Mouse (Mus musculus) E14TG2a.4 (cell line): ENCODE results near the gene Glt28d2.

Experiments
- H3K27me3 ChIP-seq: 2 replicates; pipeline ENCODE4 v1.6.1; 2014; ENCODE audit warnings: low read length, control low read depth; ENCODE audit not compliant: insufficient read depth
- H3K36me3 ChIP-seq: 2 replicates; pipeline ENCODE4 v1.6.1; 2014; ENCODE audit warnings: low read length, control low read depth; ENCODE audit not compliant: insufficient read depth
- H3K4me1 ChIP-seq: replicated peaks from 2 replicates; pipeline ENCODE4 v1.6.1; 2014; ENCODE audit warnings: low read depth, low read length, control low read depth
- H3K4me3 ChIP-seq: replicated peaks from 2 replicates; pipeline ENCODE4 v1.5.1; 2014; ENCODE audit warnings: mild to moderate bottlenecking, low read length
- H3K9me3 ChIP-seq: 2 replicates; pipeline ENCODE4 v1.6.1; 2014; ENCODE audit warnings: low read length, control low read depth
- CTCF ChIP-seq: conservative IDR thresholded peaks from 2 replicates; pipeline ENCODE4 v1.5.1; 2014; ENCODE audit warnings: low read length
- NANOG ChIP-seq: IDR thresholded peaks from 2 replicates; pipeline ENCODE4 v1.6.1; 2014; ENCODE audit warnings: borderline replicate concordance, low read length, mixed read lengths
- POU5F1 ChIP-seq: IDR thresholded peaks from 2 replicates; pipeline ENCODE4 v1.6.1; 2014; ENCODE audit warnings: low read length, borderline replicate concordance

Gene Glt28d2

GRCm38 (mm10) chr3:85887239-85887827, at the start of gene Glt28d2, which contains the start of gene Gm37240:
Gene Glt28d2, minus strand, starts transcription at chr3:85887516.
Gene Gm37240, minus strand, starts transcription at chr3:85887518.
- no peak for TF ChIP-seq POU5F1
- no peak for TF ChIP-seq CTCF
- no peak for TF ChIP-seq NANOG
- no peaks in the 10 kb centered on the region for H3K9me3 ChIP-seq
- peaks cover 21% of the 10 kb centered on the region for H3K4me1 ChIP-seq
- H3K36me3 ChIP-seq: no peaks in the 10 kb centered on the region
- H3K27me3 ChIP-seq: peaks cover 42% of the 10 kb centered on the region
- peak within 1 kb of the TSS; percentile 84 for H3K4me3 ChIP-seq

- no peak overlapping the region for H3K4me3 ChIP-seq
- no peak for TF ChIP-seq CTCF
- no peak for TF ChIP-seq POU5F1
- TF ChIP-seq NANOG: no peak
- H3K4me1 ChIP-seq: no peaks in the 10 kb centered on the region
- H3K36me3 ChIP-seq: no peaks in the 10 kb centered on the region
- H3K27me3 ChIP-seq: no peaks in the 10 kb centered on the region; the same call in 1 of the 2 replicates
- H3K9me3 ChIP-seq: no peaks in the 10 kb centered on the region
These were observed 46.3 kb upstream of the Glt28d2 start for GRCm38 (mm10) chr3:85933586-85933985.

DNA sequence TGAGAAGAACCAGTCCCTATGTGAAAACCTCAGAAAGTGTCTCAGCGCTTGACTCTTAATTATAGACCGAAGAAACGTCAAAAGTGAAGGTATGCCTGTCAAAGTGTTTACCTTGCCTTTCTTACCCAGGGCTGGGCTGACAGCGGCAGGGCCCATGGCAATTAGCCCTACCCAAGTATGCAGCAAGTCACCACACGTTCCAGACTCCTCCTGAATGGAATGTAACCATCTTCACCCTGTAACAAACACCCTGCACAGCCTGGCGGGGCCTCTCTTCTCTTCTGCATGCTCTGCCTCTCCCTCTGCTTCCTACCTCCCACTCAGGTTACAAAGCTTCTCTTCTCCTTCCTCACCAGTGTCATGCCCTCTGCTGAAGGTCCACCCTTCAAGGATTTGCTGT, 44.5 kb upstream of the Glt28d2 start:
- no peaks in the 10 kb centered on the region for H3K4me1 ChIP-seq
- no peaks in the 10 kb centered on the region for H3K36me3 ChIP-seq
- H3K9me3 ChIP-seq: no peaks in the 10 kb centered on the region
- no peak overlapping the region for H3K4me3 ChIP-seq
- TF ChIP-seq POU5F1 (no peak), CTCF (no peak), NANOG (no peak)
- H3K27me3 ChIP-seq: no peaks in the 10 kb centered on the region; the same call in 1 of the 2 replicates

DNA sequence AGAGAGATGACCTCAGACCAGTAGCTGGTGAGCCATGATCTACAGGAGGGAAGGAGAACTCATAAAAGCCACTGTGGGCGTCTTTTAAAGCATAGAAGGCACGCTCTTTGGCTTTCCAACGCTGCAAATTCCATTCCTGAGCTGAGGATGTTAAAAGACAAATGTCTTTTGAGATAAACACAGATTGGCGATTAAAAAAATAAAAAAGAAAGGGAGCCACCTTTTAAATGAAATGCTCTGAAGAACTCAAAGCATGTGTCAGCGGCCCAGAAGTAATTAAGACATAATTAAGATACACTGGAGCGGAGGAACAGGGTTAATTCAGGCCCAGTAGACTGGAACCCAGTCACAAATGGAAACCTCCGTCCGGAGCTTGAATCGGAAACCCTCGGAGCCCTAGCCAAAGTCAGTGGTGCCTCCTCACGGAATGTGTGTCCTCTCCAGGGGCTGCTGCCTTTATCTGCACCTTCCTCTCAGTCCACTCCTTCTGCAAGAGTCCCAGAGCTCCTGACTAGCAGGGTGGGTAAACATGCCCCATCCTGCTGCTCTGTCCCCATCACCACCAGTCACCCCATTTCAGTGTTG, 43.4 kb upstream of the Glt28d2 start:
- no peak for TF ChIP-seq POU5F1
- TF ChIP-seq NANOG: no peak
- no peak for TF ChIP-seq CTCF
- Histone ChIP-seq H3K36me3 (no peaks in the 10 kb centered on the region), H3K27me3 (no peaks in the 10 kb centered on the region)

GRCm38 (mm10) chr3:85929711-85930110, 42.4 kb upstream of the Glt28d2 start:
- TF ChIP-seq CTCF (no peak), NANOG (no peak), POU5F1 (no peak)
- Histone ChIP-seq H3K36me3 (no peaks in the 10 kb centered on the region), H3K4me1 (no peaks in the 10 kb centered on the region), H3K27me3 (no peaks in the 10 kb centered on the region), H3K4me3 (no peak overlapping the region), H3K9me3 (no peaks in the 10 kb centered on the region)

More for the DNA sequence above, 43.4 kb upstream of the Glt28d2 start:
- no peak overlapping the region for H3K4me3 ChIP-seq
- H3K9me3 ChIP-seq: no peaks in the 10 kb centered on the region
- no peaks in the 10 kb centered on the region for H3K4me1 ChIP-seq

- no peaks in the 10 kb centered on the region for H3K9me3 ChIP-seq
- H3K36me3 ChIP-seq: no peaks in the 10 kb centered on the region
- no peaks in the 10 kb centered on the region for H3K4me1 ChIP-seq
- TF ChIP-seq CTCF (no peak), NANOG (no peak), POU5F1 (no peak)
- H3K4me3 ChIP-seq: no peak overlapping the region
- H3K27me3 ChIP-seq: 0 out of 2 replicates have a peak, but pooled peaks cover 3% of the 10 kb centered on the region
These were observed 40.9 kb upstream of the Glt28d2 start for GRCm38 (mm10) chr3:85928140-85928611.

DNA sequence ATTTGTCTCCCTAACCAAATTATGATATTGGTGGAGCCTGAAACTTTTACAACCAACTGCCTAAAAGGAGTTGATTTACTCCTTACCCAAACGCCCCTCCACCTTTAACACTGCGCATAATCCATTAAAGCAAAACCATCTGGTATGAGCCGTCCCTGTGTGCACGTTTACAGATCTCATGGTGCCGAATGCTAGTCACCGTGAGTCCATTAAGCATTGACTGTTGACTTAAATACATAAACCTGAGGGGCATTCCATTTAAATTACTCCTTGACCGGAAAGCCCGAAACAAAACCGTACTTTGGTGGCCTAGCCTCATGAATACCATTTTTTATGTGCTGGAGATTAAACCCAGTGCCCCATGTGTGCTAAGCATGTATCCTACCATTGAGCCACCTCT, 40.0 kb upstream of the Glt28d2 start:
- H3K4me3 ChIP-seq: no peak overlapping the region
- H3K9me3 ChIP-seq: no peaks in the 10 kb centered on the region
- TF ChIP-seq CTCF (no peak), NANOG (no peak), POU5F1 (no peak)
- H3K4me1 ChIP-seq: no peaks in the 10 kb centered on the region
- 0 out of 2 replicates have a peak, but pooled peaks cover 3% of the 10 kb centered on the region for H3K27me3 ChIP-seq
- no peaks in the 10 kb centered on the region for H3K36me3 ChIP-seq

- no peaks in the 10 kb centered on the region for H3K36me3 ChIP-seq
- peak; percentile 98 for TF ChIP-seq CTCF
- no peak for TF ChIP-seq POU5F1
These were observed 36.9 kb upstream of the Glt28d2 start for GRCm38 (mm10) chr3:85923954-85924945.

More at GRCm38 (mm10) chr3:85923954-85924945, 36.9 kb upstream of the Glt28d2 start:
- Histone ChIP-seq H3K4me3 (no peak overlapping the region), H3K27me3 (0 out of 2 replicates have a peak, but pooled peaks cover 3% of the 10 kb centered on the region), H3K4me1 (no peaks in the 10 kb centered on the region; the same call in 1 of the 2 replicates), H3K9me3 (no peaks in the 10 kb centered on the region)
